Mouse (Mus musculus): ENCODE measurements around the gene Scaf1. TPM values are rescaled to one million over a fixed set of nuclear protein-coding genes. Genes with fewer than 3 reads are reported as not detected.

Scaf1 gene
- total RNA-seq, 2 experiments from 2014 or later, result 15.8 to 30.2 TPM

- no peak for ATAC-seq (replicated peaks; ENCODE audit: low FRiP score, poor library complexity, severe bottlenecking)
Observed at GRCm38 (mm10) chr7:44962337-44962736, 53.8 kb downstream of the Scaf1 start.

- ATAC-seq (replicated peaks; ENCODE audit: low FRiP score, poor library complexity, severe bottlenecking), result no peak
Observed at GRCm38 (mm10) chr7:44960512-44960910, 55.7 kb downstream of the Scaf1 start.

DNA sequence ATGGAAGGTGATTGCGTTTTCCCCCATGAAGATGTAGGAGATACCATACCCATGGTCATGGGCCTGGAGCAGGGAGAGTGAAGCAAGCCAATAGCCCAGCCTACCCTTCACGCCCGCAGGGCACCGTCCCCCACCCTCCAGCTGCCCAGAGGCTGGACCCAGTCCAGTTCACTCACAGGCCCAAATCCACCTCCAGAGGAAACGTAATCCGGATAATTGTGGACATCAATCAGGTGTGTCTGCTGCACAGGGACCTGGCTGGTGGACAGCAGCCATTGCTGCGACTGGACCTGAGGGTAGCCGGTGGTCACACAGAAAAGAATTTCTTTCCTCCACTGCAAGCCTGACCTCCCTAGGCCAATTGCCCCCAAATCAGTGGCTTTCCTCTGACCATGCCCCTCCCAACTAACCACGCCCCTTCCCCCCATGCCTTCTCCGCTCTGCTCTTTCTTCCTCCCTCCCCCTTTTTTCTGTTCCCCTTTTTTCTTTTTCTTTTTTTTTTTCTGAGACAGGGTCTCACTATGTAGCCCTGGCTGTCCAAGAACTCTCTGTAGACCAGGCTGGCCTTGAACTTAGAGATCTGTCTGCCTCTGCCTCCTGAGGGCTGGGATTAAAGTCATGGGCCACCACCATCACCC lies 56.2 kb downstream of the Scaf1 start:
- no peak for ATAC-seq (replicated peaks; ENCODE audit: low FRiP score, poor library complexity, severe bottlenecking)

GRCm38 (mm10) chr7:44959281-44959680 lies 56.9 kb downstream of the Scaf1 start:
- no peak for ATAC-seq (replicated peaks; ENCODE audit: low FRiP score, poor library complexity, severe bottlenecking)

- ATAC-seq (replicated peaks; ENCODE audit: low FRiP score, poor library complexity, severe bottlenecking), result no peak
Observed at GRCm38 (mm10) chr7:44958208-44958607, 58.0 kb downstream of the Scaf1 start.

DNA sequence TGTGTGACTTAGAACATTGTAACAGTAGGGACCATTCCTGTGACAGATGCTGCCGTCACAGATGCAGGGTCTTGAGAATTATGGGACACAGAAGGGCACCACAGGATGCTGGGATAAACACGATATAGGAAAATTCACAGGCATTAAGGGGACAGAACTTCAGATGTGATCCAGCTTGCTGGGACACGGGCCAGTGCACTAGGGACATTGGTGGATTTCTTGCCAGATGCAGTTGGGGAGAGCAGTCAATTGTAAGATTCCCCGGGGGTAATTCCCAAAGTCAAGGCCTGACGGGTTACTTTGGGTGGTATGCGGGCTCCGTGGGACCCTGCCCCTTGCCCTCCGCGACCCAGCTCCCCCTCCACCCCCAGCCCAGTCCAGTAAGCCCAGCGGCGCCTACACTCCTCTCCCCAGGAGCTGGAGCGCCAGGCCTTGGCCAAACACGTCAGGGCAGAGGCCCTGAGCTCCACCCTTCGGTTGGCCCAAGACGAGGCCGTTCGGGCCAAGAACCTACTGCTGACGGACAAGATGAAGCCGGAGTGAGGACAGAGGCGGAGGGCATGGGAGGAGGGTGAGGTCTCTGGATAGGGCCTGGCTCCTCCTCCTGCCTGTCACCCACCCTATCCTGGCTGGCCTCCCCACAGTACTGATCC lies 58.9 kb downstream of the Scaf1 start:
- no peak for ATAC-seq (replicated peaks; ENCODE audit: low FRiP score, poor library complexity, severe bottlenecking)

- no peak for ATAC-seq (replicated peaks; ENCODE audit: low FRiP score, poor library complexity, severe bottlenecking)
Observed at GRCm38 (mm10) chr7:44956266-44956665, 59.9 kb downstream of the Scaf1 start.

DNA sequence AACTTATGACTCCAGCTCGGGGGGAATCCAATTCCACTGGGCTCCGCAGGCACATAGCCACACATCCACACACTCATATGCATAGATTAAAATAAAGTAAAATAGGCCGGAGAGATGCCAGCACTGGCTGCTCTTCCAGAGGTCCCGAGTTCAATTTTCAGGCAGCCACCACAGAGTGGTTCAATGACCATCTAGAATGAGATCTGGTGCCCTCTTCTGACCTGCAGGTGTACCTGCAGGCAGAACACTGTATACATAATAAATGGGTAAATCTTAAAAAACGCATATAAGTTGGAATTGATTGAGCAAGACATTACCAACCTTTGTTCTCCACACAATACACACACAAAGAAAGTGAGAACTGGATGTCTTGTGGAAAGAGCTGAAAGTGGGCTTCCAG lies 60.5 kb downstream of the Scaf1 start:
- no peak for ATAC-seq (replicated peaks; ENCODE audit: low FRiP score, poor library complexity, severe bottlenecking)

DNA sequence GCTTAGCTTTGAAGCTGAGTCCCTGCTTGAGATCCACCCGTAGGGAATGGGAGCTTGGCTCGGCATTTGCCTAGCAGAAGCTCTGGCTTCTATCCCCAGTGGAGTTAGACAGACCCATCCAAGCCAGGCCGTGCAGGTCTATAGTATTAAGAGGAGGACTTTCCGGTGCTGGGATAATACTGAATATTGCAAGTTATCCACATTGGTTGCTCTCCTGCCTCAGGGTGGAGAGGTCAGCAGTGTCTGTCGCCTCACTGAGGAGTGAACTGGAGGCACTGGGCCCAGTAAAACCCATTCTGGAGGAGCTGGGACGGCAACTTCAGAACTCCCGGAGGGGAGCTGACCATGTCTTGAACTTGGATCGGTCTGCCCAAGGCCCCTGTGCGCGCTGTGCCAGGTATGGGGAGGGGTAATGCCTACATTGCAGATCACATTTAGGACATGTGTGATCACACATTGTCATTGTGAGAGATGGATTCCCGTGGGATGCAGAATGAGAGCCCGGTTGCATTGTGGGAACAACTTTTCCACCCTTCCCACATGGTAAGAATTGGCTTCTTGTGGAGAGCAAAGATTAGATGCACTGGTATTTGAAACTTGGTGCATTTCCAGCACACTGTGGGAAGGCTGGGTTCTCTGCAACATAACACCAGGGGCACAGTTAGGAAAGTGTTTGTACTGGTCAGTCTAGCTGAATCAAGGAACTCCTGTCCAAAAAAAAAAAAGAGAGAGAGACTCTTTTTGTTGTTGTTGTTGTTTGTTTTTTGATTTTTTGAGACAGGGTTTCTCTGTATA lies 61.9 kb downstream of the Scaf1 start:
- ATAC-seq (replicated peaks; ENCODE audit: low FRiP score, poor library complexity, severe bottlenecking), result no peak

DNA sequence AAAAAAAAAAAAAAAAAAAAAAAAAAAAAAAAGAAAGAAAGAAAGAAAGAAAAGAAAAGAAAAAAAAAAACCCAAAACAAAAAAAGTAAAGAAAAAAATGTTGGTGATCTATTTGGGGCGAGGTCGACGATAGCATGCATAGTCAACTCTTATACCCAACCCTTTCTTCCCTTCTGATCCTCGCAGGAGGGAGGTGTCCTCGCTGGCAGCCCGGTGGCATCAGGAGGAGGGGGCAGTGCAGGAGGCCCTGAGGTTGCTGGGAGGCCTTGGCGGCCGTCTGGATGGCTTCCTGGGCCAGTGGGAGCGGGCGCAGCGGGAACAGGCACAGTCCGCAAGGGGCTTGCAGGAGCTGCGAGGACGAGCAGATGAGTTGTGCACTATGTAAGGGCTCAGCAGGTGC lies 62.6 kb downstream of the Scaf1 start:
- no peak for ATAC-seq (replicated peaks; ENCODE audit: low FRiP score, poor library complexity, severe bottlenecking)

Other genes starting within 250 kb of the Scaf1 start
Only the 30 nearest of the 35 such genes appear.
- gene Akt1s1, start 167.4 kb downstream of the Scaf1 start, total RNA-seq (2015; ENCODE audit: low replicate concordance), result 1.8 and 3.8 TPM in 2 replicates
- gene Akt1s1, start 167.4 kb downstream of the Scaf1 start, total RNA-seq (2017; ENCODE audit: low replicate concordance), result 3.7 and 27.8 TPM in 2 replicates
- 6.8 and 58.3 TPM in 2 replicates for gene Tbc1d17, start 167.3 kb downstream of the Scaf1 start, total RNA-seq (2015; ENCODE audit: low replicate concordance)
- 18.0 and 35.8 TPM in 2 replicates for gene Tbc1d17, start 167.3 kb downstream of the Scaf1 start, total RNA-seq (2017; ENCODE audit: low replicate concordance)
- 29.6 and 36.0 TPM in 2 replicates for gene Pnkp, start 159.2 kb downstream of the Scaf1 start, total RNA-seq (2015; ENCODE audit: low replicate concordance)
- gene Pnkp, start 159.2 kb downstream of the Scaf1 start, total RNA-seq (2017; ENCODE audit: low replicate concordance), result 30.9 and 58.2 TPM in 2 replicates
- gene Ptov1, start 146.6 kb downstream of the Scaf1 start, total RNA-seq (2015; ENCODE audit: low replicate concordance), result 16.9 and 18.4 TPM in 2 replicates
- 1.8 and 4.8 TPM in 2 replicates for gene Ptov1, start 146.6 kb downstream of the Scaf1 start, total RNA-seq (2017; ENCODE audit: low replicate concordance)
- 10.1 and 18.0 TPM in 2 replicates for gene Med25, start 123.7 kb downstream of the Scaf1 start, total RNA-seq (2015; ENCODE audit: low replicate concordance)
- 8.0 and 11.3 TPM in 2 replicates for gene Med25, start 123.7 kb downstream of the Scaf1 start, total RNA-seq (2017; ENCODE audit: low replicate concordance)
- gene Fuz, start 120.3 kb downstream of the Scaf1 start, total RNA-seq (2015; ENCODE audit: low replicate concordance), result 2.5 and 6.5 TPM in 2 replicates
- gene Fuz, start 120.3 kb downstream of the Scaf1 start, total RNA-seq (2017; ENCODE audit: low replicate concordance), result 4.5 and 6.7 TPM in 2 replicates
- gene Ap2a1, start 86.9 kb downstream of the Scaf1 start, total RNA-seq (2015; ENCODE audit: low replicate concordance), result 93.0 and 93.9 TPM in 2 replicates
- 46.2 and 74.2 TPM in 2 replicates for gene Ap2a1, start 86.9 kb downstream of the Scaf1 start, total RNA-seq (2017; ENCODE audit: low replicate concordance)
- not detected in 2 replicates for gene Tsks, start 73.2 kb downstream of the Scaf1 start, total RNA-seq (2015; ENCODE audit: low replicate concordance)
- gene Tsks, start 73.2 kb downstream of the Scaf1 start, total RNA-seq (2017; ENCODE audit: low replicate concordance), result not detected in 2 replicates
- 1.1 TPM in 1 of 2 replicates, not detected in the other for gene Cpt1c, start 41.5 kb downstream of the Scaf1 start, total RNA-seq (2015; ENCODE audit: low replicate concordance)
- gene Cpt1c, start 41.5 kb downstream of the Scaf1 start, total RNA-seq (2017; ENCODE audit: low replicate concordance), result 1.7 TPM in 1 of 2 replicates, not detected in the other
- gene Prmt1, start 29.8 kb downstream of the Scaf1 start, total RNA-seq (2015; ENCODE audit: low replicate concordance), result 17.3 and 28.9 TPM in 2 replicates
- gene Prmt1, start 29.8 kb downstream of the Scaf1 start, total RNA-seq (2017; ENCODE audit: low replicate concordance), result 2.3 and 25.4 TPM in 2 replicates
- 50.7 and 80.7 TPM in 2 replicates for gene Irf3, start 18.7 kb downstream of the Scaf1 start, total RNA-seq (2015; ENCODE audit: low replicate concordance)
- gene Irf3, start 18.7 kb downstream of the Scaf1 start, total RNA-seq (2017; ENCODE audit: low replicate concordance), result 44.2 and 62.0 TPM in 2 replicates
- 6.3 and 10.1 TPM in 2 replicates for gene Bcl2l12, start 17.7 kb downstream of the Scaf1 start, total RNA-seq (2015; ENCODE audit: low replicate concordance)
- 3.6 and 8.7 TPM in 2 replicates for gene Bcl2l12, start 17.7 kb downstream of the Scaf1 start, total RNA-seq (2017; ENCODE audit: low replicate concordance)
- 15.9 and 24.1 TPM in 2 replicates for gene Rras, start 1.6 kb upstream of the Scaf1 start, total RNA-seq (2015; ENCODE audit: low replicate concordance)
- gene Rras, start 1.6 kb upstream of the Scaf1 start, total RNA-seq (2017; ENCODE audit: low replicate concordance), result 0.90 TPM in 1 of 2 replicates, not detected in the other
- gene Prr12, start 36.5 kb upstream of the Scaf1 start, total RNA-seq (2015; ENCODE audit: low replicate concordance), result 3.6 and 6.7 TPM in 2 replicates
- gene Prr12, start 36.5 kb upstream of the Scaf1 start, total RNA-seq (2017; ENCODE audit: low replicate concordance), result 0.13 and 0.23 TPM in 2 replicates
- gene Nosip, start 46.1 kb upstream of the Scaf1 start, total RNA-seq (2015; ENCODE audit: low replicate concordance), result 24.5 and 30.6 TPM in 2 replicates
- gene Nosip, start 46.1 kb upstream of the Scaf1 start, total RNA-seq (2017; ENCODE audit: low replicate concordance), result 32.7 and 54.0 TPM in 2 replicates
- gene Prrg2, start 46.3 kb upstream of the Scaf1 start, total RNA-seq (2015; ENCODE audit: low replicate concordance), result 2.9 and 8.8 TPM in 2 replicates
- gene Prrg2, start 46.3 kb upstream of the Scaf1 start, total RNA-seq (2017; ENCODE audit: low replicate concordance), result 0.91 and 6.8 TPM in 2 replicates
- gene Rcn3, start 75.9 kb upstream of the Scaf1 start, total RNA-seq (2015; ENCODE audit: low replicate concordance), result 1.1 and 8.8 TPM in 2 replicates
- 1.9 and 4.0 TPM in 2 replicates for gene Rcn3, start 75.9 kb upstream of the Scaf1 start, total RNA-seq (2017; ENCODE audit: low replicate concordance)
- 10.5 TPM in 2 replicates for gene Fcgrt, start 87.5 kb upstream of the Scaf1 start, total RNA-seq (2015; ENCODE audit: low replicate concordance)
- gene Fcgrt, start 87.5 kb upstream of the Scaf1 start, total RNA-seq (2017; ENCODE audit: low replicate concordance), result 8.3 and 9.7 TPM in 2 replicates
- gene Rps11, start 108.1 kb upstream of the Scaf1 start, total RNA-seq (2015; ENCODE audit: low replicate concordance), result 694 and 736 TPM in 2 replicates
- 189 and 313 TPM in 2 replicates for gene Rps11, start 108.1 kb upstream of the Scaf1 start, total RNA-seq (2017; ENCODE audit: low replicate concordance)
- 918 and 1,040 TPM in 2 replicates for gene Rpl13a, start 112.4 kb upstream of the Scaf1 start, total RNA-seq (2015; ENCODE audit: low replicate concordance)
- gene Rpl13a, start 112.4 kb upstream of the Scaf1 start, total RNA-seq (2017; ENCODE audit: low replicate concordance), result 765 and 800 TPM in 2 replicates
- gene Gm45713, start 119.9 kb upstream of the Scaf1 start, total RNA-seq (2015; ENCODE audit: low replicate concordance), result not detected in 2 replicates
- 0.98 and 2.3 TPM in 2 replicates for gene Gm45713, start 119.9 kb upstream of the Scaf1 start, total RNA-seq (2017; ENCODE audit: low replicate concordance)
- 3.6 and 17.2 TPM in 2 replicates for gene Flt3l, start 120.1 kb upstream of the Scaf1 start, total RNA-seq (2015; ENCODE audit: low replicate concordance)
- gene Flt3l, start 120.1 kb upstream of the Scaf1 start, total RNA-seq (2017; ENCODE audit: low replicate concordance), result 0.23 and 4.5 TPM in 2 replicates
- 58.7 and 96.4 TPM in 2 replicates for gene Pih1d1, start 137.9 kb upstream of the Scaf1 start, total RNA-seq (2015; ENCODE audit: low replicate concordance)
- 6.8 and 8.7 TPM in 2 replicates for gene Pih1d1, start 137.9 kb upstream of the Scaf1 start, total RNA-seq (2017; ENCODE audit: low replicate concordance)
- 24.5 and 29.3 TPM in 2 replicates for gene Aldh16a1, start 138.2 kb upstream of the Scaf1 start, total RNA-seq (2015; ENCODE audit: low replicate concordance)
- gene Aldh16a1, start 138.2 kb upstream of the Scaf1 start, total RNA-seq (2017; ENCODE audit: low replicate concordance), result 12.4 and 14.1 TPM in 2 replicates
- not detected in 2 replicates for gene Slc17a7, start 147.6 kb upstream of the Scaf1 start, total RNA-seq (2015; ENCODE audit: low replicate concordance)
- gene Slc17a7, start 147.6 kb upstream of the Scaf1 start, total RNA-seq (2017; ENCODE audit: low replicate concordance), result not detected in 2 replicates
- gene Gfy, start 163.2 kb upstream of the Scaf1 start, total RNA-seq (2015; ENCODE audit: low replicate concordance), result not detected in 2 replicates
- gene Gfy, start 163.2 kb upstream of the Scaf1 start, total RNA-seq (2017; ENCODE audit: low replicate concordance), result not detected in 2 replicates
- gene Pth2, start 164.6 kb upstream of the Scaf1 start, total RNA-seq (2015; ENCODE audit: low replicate concordance), result not detected in 2 replicates
- not detected in 2 replicates for gene Pth2, start 164.6 kb upstream of the Scaf1 start, total RNA-seq (2017; ENCODE audit: low replicate concordance)
- gene Ccdc155, start 188.5 kb upstream of the Scaf1 start, total RNA-seq (2015; ENCODE audit: low replicate concordance), result not detected in 2 replicates
- gene Ccdc155, start 188.5 kb upstream of the Scaf1 start, total RNA-seq (2017; ENCODE audit: low replicate concordance), result not detected in 2 replicates
- gene Dkkl1, start 195.8 kb upstream of the Scaf1 start, total RNA-seq (2015; ENCODE audit: low replicate concordance), result 6.3 and 8.6 TPM in 2 replicates
- gene Dkkl1, start 195.8 kb upstream of the Scaf1 start, total RNA-seq (2017; ENCODE audit: low replicate concordance), result 0.77 TPM in 1 of 2 replicates, not detected in the other
- gene Tead2, start 199.4 kb upstream of the Scaf1 start, total RNA-seq (2015; ENCODE audit: low replicate concordance), result not detected in 2 replicates
- not detected in 2 replicates for gene Tead2, start 199.4 kb upstream of the Scaf1 start, total RNA-seq (2017; ENCODE audit: low replicate concordance)